Mouse (Mus musculus): ENCODE data around the gene Phf11a. TPM values are rescaled to one million over a fixed set of nuclear protein-coding genes. Genes with fewer than 3 reads are reported as not detected.

The Phf11a gene
- polyA plus RNA-seq (2015; fragmentation: Nextera tagmentation; extraction: Ambion mirVana): 0.39 and 0.51 TPM in 2 replicates

DNA sequence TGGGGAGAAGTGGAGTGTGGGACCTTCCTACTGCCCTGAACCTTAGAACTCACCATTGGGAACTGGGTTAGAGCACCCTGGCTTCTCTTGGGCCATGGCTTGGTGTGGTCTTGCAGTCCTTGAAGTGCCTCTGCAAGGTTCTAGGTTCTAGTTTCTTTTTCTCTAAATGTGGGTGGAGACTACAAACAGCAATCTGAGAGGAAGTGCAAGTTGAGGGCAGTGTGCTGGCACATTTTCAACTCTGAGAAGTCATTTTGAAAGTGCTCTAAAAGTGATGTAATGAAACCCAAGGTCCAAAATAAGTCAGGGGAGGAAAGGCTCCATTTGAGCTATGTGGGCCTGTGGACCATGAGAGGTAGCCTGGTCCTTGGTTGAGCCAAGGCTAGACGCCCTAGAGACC is at the start of gene Phf11a:
Gene Phf11a (minus strand): TSS at position 132 of the 400 bp plus-strand sequence.

DNA sequence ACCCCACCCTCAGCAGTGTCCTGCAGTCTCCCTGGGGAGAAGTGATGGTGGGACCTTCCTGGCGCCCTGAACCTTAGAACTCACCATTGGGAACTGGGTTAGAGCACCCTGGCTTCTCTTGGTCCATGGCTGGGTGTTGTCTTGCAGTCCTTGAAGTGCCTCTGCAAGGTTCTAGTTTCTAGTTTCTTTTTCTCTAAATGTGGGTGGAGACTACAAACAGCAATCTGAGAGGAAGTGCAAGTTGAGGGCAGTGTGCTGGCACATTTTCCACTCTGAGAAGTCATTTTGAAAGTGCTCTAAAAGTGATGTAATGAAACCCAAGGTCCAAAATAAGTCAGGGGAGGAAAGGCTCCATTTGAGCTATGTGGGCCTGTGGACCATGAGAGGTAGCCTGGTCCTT is 43.9 kb upstream of the Phf11a start, which contains the start of gene Phf11b:
Gene Phf11b (minus strand): TSS at position 163 of the 400 bp plus-strand sequence.

DNA sequence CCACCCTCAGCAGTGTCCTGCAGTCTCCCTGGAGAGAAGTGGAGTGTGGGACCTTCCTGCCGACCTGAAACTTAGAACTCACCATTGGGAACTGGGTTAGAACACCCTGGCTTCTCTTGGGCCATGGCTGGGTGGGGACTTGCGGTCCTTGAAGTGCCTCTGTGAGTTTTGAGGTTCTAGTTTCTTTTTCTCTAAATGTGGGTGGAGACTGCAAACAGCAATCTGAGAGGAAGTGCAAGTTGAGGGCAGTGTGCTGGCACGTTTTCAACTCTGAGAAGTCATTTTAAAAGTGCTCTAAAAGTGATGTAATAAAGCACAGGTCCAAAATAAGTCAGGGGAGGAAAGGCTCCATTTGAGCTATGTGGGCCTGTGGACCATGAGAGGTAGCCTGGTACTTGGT is 37.3 kb downstream of the Phf11a start, which contains the start of gene Gm6904:
Gene Gm6904 (minus strand): TSS at position 161 of the 400 bp plus-strand sequence.

Other genes with a start within 250 kb of the Phf11a start
- not detected in 2 replicates for gene 1700129C05Rik, start 154.6 kb downstream of the Phf11a start, polyA plus RNA-seq (2015; fragmentation: Nextera tagmentation; extraction: Ambion mirVana)
- gene Gm5142, start 118.8 kb downstream of the Phf11a start, polyA plus RNA-seq (2015; fragmentation: Nextera tagmentation; extraction: Ambion mirVana): not detected in 2 replicates
- 27.0 and 32.6 TPM in 2 replicates for gene Rcbtb1, start 96.3 kb downstream of the Phf11a start, polyA plus RNA-seq (2015; fragmentation: Nextera tagmentation; extraction: Ambion mirVana)
- 0.18 and 0.54 TPM in 2 replicates for gene Gm6904, start 37.3 kb downstream of the Phf11a start, polyA plus RNA-seq (2015; fragmentation: Nextera tagmentation; extraction: Ambion mirVana)
- 2.2 and 2.7 TPM in 2 replicates for gene Phf11b, start 43.8 kb upstream of the Phf11a start, polyA plus RNA-seq (2015; fragmentation: Nextera tagmentation; extraction: Ambion mirVana)
- 6.9 and 8.3 TPM in 2 replicates for gene Phf11d, start 67.9 kb upstream of the Phf11a start, polyA plus RNA-seq (2015; fragmentation: Nextera tagmentation; extraction: Ambion mirVana)
- 0.29 and 0.41 TPM in 2 replicates for gene Phf11c, start 97.9 kb upstream of the Phf11a start, polyA plus RNA-seq (2015; fragmentation: Nextera tagmentation; extraction: Ambion mirVana)
- gene Setdb2, start 143.4 kb upstream of the Phf11a start, polyA plus RNA-seq (2015; fragmentation: Nextera tagmentation; extraction: Ambion mirVana): 5.8 and 7.2 TPM in 2 replicates
- gene Cab39l, start 143.4 kb upstream of the Phf11a start, polyA plus RNA-seq (2015; fragmentation: Nextera tagmentation; extraction: Ambion mirVana): 25.6 and 30.3 TPM in 2 replicates